Mouse (Mus musculus) heart, embryonic 10.5 days (tissue): ENCODE measurements around the gene Lrrc25. TPM values are rescaled to one million over a fixed set of nuclear protein-coding genes. Genes with fewer than 3 reads are reported as not detected.
A peak's percentile ranks its signal among the peaks of the same experiment; 100 is the strongest.

ENCODE experiments used
- DNase-seq: peaks from one replicate; pipeline ENCODE4 v3.0.0-alpha.2; 2017; ENCODE audit warnings: low spot score
- H3K27ac ChIP-seq: fragments of 300-500 bp; sonication (generic); 2 replicates; pipeline ENCODE4 v1.5.1; 2016; ENCODE audit warnings: mild to moderate bottlenecking
- H3K27me3 ChIP-seq: fragments of 300-500 bp; sonication (generic); 2 replicates; pipeline ENCODE4 v1.6.1; 2016; ENCODE audit warnings: mild to moderate bottlenecking; ENCODE audit not compliant: poor library complexity, insufficient read depth, severe bottlenecking
- H3K36me3 ChIP-seq: fragments of 300-500 bp; sonication (generic); 2 replicates; pipeline ENCODE4 v1.6.1; 2016; ENCODE audit warnings: mild to moderate bottlenecking, moderate library complexity
- H3K4me1 ChIP-seq: fragments of 300-500 bp; sonication (generic); 2 replicates; pipeline ENCODE4 v1.6.1; 2016; ENCODE audit warnings: mild to moderate bottlenecking
- H3K4me3 ChIP-seq: fragments of 300-500 bp; sonication (generic); 2 replicates; pipeline ENCODE4 v1.5.1; 2016; ENCODE audit warnings: mild to moderate bottlenecking, moderate library complexity
- H3K9me3 ChIP-seq: fragments of 300-500 bp; sonication (generic); 2 replicates; pipeline ENCODE4 v1.6.1; 2016; ENCODE audit warnings: mild to moderate bottlenecking, moderate library complexity
- WGBS: fragments of 180-500 bp; shearing (Covaris S2); methylation state at CpG from one replicate; pipeline ENCODE4 v1.1.7; 2016; 5-methylcytosine and 5-hydroxymethylcytosine counted together
- polyA plus RNA-seq: library from polyadenylated mRNA; unstranded; fragments of >200 nt; fragmentation: Nextera tagmentation; extraction: Ambion mirVana; gene quantifications from 2 replicates; pipeline ENCODE4 v1.2.1, GENCODE M21; 2016

The Lrrc25 gene
- polyA plus RNA-seq, 1 experiment from 2014 or later, result 1.4 TPM

GRCm38 (mm10) chr8:70629574-70630531 lies 13.9 kb downstream of the Lrrc25 start:
- 1% methylated on average over 60 of the region's 60 CpGs for WGBS
- no peaks in the 10 kb centered on the region for H3K9me3 ChIP-seq
- peak overlapping the region; percentile 88 for H3K27ac ChIP-seq
- peak; percentile 94 for DNase-seq
- H3K36me3 ChIP-seq, result no peaks in the 10 kb centered on the region
- H3K27me3 ChIP-seq, result peaks cover 25% of the 10 kb centered on the region
- peak overlapping the region; percentile 69 for H3K4me3 ChIP-seq
- peaks cover 42% of the 10 kb centered on the region for H3K4me1 ChIP-seq

- 12% methylated on average over 22 of the region's 22 CpGs for WGBS
- Histone ChIP-seq H3K27me3 (peaks cover 25% of the 10 kb centered on the region), H3K36me3 (no peaks in the 10 kb centered on the region), H3K27ac (peak overlapping the region; percentile 88), H3K4me3 (peak overlapping the region; percentile 69), H3K4me1 (peaks cover 42% of the 10 kb centered on the region), H3K9me3 (no peaks in the 10 kb centered on the region)
- DNase-seq, result peak; percentile 86
These were observed 14.8 kb downstream of the Lrrc25 start for GRCm38 (mm10) chr8:70630532-70631381.

- 13% methylated on average over 24 of the region's 24 CpGs for WGBS
- Histone ChIP-seq H3K9me3 (no peaks in the 10 kb centered on the region), H3K36me3 (no peaks in the 10 kb centered on the region), H3K4me1 (peaks cover 45% of the 10 kb centered on the region), H3K4me3 (peak overlapping the region; percentile 40), H3K27ac (peak overlapping the region; percentile 30), H3K27me3 (peaks cover 25% of the 10 kb centered on the region)
- no peak for DNase-seq
These were observed 15.5 kb downstream of the Lrrc25 start for GRCm38 (mm10) chr8:70631436-70631835.

- H3K36me3 ChIP-seq, result no peaks in the 10 kb centered on the region
- no peak for DNase-seq
- H3K27me3 ChIP-seq, result peaks cover 25% of the 10 kb centered on the region
- H3K4me1 ChIP-seq, result peaks cover 54% of the 10 kb centered on the region
- peak within 1 kb of the TSS; percentile 40 for H3K4me3 ChIP-seq
- H3K27ac ChIP-seq, result peak within 1 kb of the TSS; percentile 30
- no peaks in the 10 kb centered on the region for H3K9me3 ChIP-seq
- WGBS, result 71% methylated on average over 6 of the region's 6 CpGs
These were observed 16.5 kb downstream of the Lrrc25 start, which contains the start of gene Gdf15 for GRCm38 (mm10) chr8:70632346-70632892. Gene Gdf15, minus strand, starts transcription at chr8:70632456.

GRCm38 (mm10) chr8:70634066-70634465 lies 18.1 kb downstream of the Lrrc25 start:
- Histone ChIP-seq H3K27me3 (peaks cover 25% of the 10 kb centered on the region), H3K27ac (peak overlapping the region; percentile 52; the same call in 1 of the 2 replicates), H3K9me3 (no peaks in the 10 kb centered on the region), H3K36me3 (no peaks in the 10 kb centered on the region), H3K4me3 (no peak overlapping the region), H3K4me1 (peaks cover 59% of the 10 kb centered on the region)
- DNase-seq, result no peak
- WGBS, result 54% methylated on average over 6 of the region's 6 CpGs

GRCm38 (mm10) chr8:70635527-70635926 lies 19.6 kb downstream of the Lrrc25 start:
- no peak for DNase-seq
- Histone ChIP-seq H3K36me3 (no peaks in the 10 kb centered on the region), H3K27me3 (peaks cover 25% of the 10 kb centered on the region), H3K9me3 (no peaks in the 10 kb centered on the region), H3K4me1 (peaks cover 46% of the 10 kb centered on the region), H3K4me3 (no peak overlapping the region), H3K27ac (peak overlapping the region; percentile 39; the same call in 1 of the 2 replicates)
- WGBS, result 78% methylated on average over 6 of the region's 6 CpGs

- H3K4me1 ChIP-seq, result peaks cover 33% of the 10 kb centered on the region
- no peak overlapping the region for H3K4me3 ChIP-seq
- H3K36me3 ChIP-seq, result no peaks in the 10 kb centered on the region
- peaks cover 12% of the 10 kb centered on the region for H3K27me3 ChIP-seq
- peak overlapping the region; percentile 47; the same call in 1 of the 2 replicates for H3K27ac ChIP-seq
- WGBS, result 57% methylated on average over 8 of the region's 8 CpGs
- H3K9me3 ChIP-seq, result no peaks in the 10 kb centered on the region
- DNase-seq, result no peak
These were observed 20.9 kb downstream of the Lrrc25 start for GRCm38 (mm10) chr8:70636838-70637237.

GRCm38 (mm10) chr8:70638752-70639151 lies 22.8 kb downstream of the Lrrc25 start:
- no peaks in the 10 kb centered on the region for H3K36me3 ChIP-seq
- no peaks in the 10 kb centered on the region for H3K9me3 ChIP-seq
- DNase-seq, result no peak
- H3K27ac ChIP-seq, result peak overlapping the region; percentile 56
- H3K4me3 ChIP-seq, result no peak overlapping the region
- no peaks in the 10 kb centered on the region for H3K27me3 ChIP-seq
- 60% methylated on average over 9 of the region's 9 CpGs for WGBS
- H3K4me1 ChIP-seq, result peaks cover 33% of the 10 kb centered on the region

GRCm38 (mm10) chr8:70643019-70643418 lies 27.1 kb downstream of the Lrrc25 start:
- H3K9me3 ChIP-seq, result no peaks in the 10 kb centered on the region
- no peaks in the 10 kb centered on the region for H3K36me3 ChIP-seq
- peak overlapping the region; percentile 13; the same call in 1 of the 2 replicates for H3K27ac ChIP-seq
- H3K4me3 ChIP-seq, result no peak overlapping the region
- DNase-seq, result no peak
- no peaks in the 10 kb centered on the region for H3K27me3 ChIP-seq
- peaks cover 40% of the 10 kb centered on the region for H3K4me1 ChIP-seq
- WGBS, result 50% methylated on average over 3 of the region's 3 CpGs

- 82% methylated on average over 2 of the region's 2 CpGs for WGBS
- Histone ChIP-seq H3K27me3 (no peaks in the 10 kb centered on the region), H3K4me3 (no peak overlapping the region), H3K36me3 (peaks cover 4% of the 10 kb centered on the region; the same call in 1 of the 2 replicates), H3K9me3 (no peaks in the 10 kb centered on the region), H3K4me1 (peaks cover 43% of the 10 kb centered on the region), H3K27ac (no peak overlapping the region)
- DNase-seq, result no peak
These were observed 28.1 kb downstream of the Lrrc25 start for GRCm38 (mm10) chr8:70644065-70644464.

GRCm38 (mm10) chr8:70645501-70646224 lies 29.7 kb downstream of the Lrrc25 start:
- H3K27ac ChIP-seq, result peak overlapping the region; percentile 83
- no peaks in the 10 kb centered on the region for H3K9me3 ChIP-seq
- DNase-seq, result no peak
- H3K36me3 ChIP-seq, result peaks cover 14% of the 10 kb centered on the region
- H3K4me1 ChIP-seq, result peaks cover 57% of the 10 kb centered on the region
- no peak overlapping the region; the same call in 1 of the 2 replicates for H3K4me3 ChIP-seq
- WGBS, result 65% methylated on average over 17 of the region's 17 CpGs
- H3K27me3 ChIP-seq, result no peaks in the 10 kb centered on the region

- Histone ChIP-seq H3K36me3 (peaks cover 21% of the 10 kb centered on the region), H3K27ac (peak overlapping the region; percentile 83), H3K9me3 (no peaks in the 10 kb centered on the region), H3K27me3 (no peaks in the 10 kb centered on the region), H3K4me1 (peaks cover 57% of the 10 kb centered on the region), H3K4me3 (no peak overlapping the region)
- no peak for DNase-seq
- WGBS, result 71% methylated on average over 6 of the region's 6 CpGs
These were observed 30.4 kb downstream of the Lrrc25 start for GRCm38 (mm10) chr8:70646369-70646768.
